Mouse (Mus musculus): Measurements from ENCODE around the gene Gm20388.
A peak's percentile ranks its signal among the peaks of the same experiment; 100 is the strongest.

Gene Gm20388

GRCm38 (mm10) chr8:122749333-122749958 is 2838.8 kb downstream of the Gm20388 start:
- DNase-seq (ENCODE audit: low spot score in 2 of 2), result no peak

GRCm38 (mm10) chr8:122751342-122751741 is 2840.7 kb downstream of the Gm20388 start:
- no peak for DNase-seq (ENCODE audit: low spot score in 2 of 2)

DNA sequence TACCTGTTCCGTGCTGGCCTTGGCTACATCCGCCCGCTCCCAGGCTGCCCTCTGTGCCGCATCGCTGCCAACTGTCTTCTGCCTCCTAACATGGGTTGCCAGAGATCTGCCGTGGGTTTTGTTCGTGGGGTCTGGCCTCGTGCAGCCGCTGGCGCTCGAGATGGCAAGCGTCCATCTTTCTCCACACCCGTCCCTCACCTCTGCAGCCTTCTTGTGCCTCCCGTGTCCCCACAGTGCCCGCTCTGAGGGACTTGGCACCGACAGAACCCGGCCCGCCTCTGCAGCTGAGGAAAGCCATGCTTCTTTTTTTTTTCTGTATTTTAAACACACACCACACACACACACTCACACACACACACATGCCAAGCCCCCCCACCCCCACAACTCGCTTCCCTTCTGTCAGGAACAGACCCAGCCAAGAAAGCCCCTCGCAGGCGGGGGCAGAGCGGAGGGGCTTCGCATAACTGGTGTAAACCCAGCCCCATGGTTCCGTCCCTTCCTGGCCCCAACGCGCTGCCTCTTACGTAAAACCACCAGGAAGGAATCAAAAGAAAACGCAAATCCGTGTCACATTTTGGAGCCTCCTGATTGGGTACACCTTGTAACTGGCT is 2841.6 kb downstream of the Gm20388 start:
- DNase-seq (ENCODE audit: low spot score in 2 of 2), result no peak

DNA sequence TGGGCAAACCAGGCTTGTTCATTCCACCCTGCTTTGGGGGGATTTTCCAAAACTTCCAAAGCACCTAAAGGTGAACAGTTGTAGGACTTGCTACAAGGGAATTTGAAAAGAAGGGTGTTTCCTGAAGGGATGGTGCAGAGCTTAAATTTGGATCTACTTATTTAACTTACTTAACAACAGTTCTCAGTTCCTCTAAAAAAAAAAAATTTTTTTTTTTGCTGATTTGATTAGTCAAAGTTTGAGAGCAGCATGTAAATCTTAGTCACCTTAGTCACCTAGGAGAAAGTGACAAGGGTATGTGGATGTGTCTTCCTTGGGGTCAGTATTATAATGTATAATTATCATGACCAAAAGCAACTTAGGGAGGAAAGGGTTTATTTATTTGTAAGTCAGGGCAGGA is 2848.0 kb downstream of the Gm20388 start:
- DNase-seq (ENCODE audit: low spot score in 2 of 2), result no peak

GRCm38 (mm10) chr8:122760116-122760515 is 2849.5 kb downstream of the Gm20388 start:
- DNase-seq (ENCODE audit: low spot score in 2 of 2), result no peak

GRCm38 (mm10) chr8:122761109-122761508 is 2850.5 kb downstream of the Gm20388 start:
- DNase-seq (ENCODE audit: low spot score in 2 of 2), result no peak

- peak; percentile 11 to 35 for DNase-seq (ENCODE audit: low spot score in 2 of 2)
These were observed 2852.2 kb downstream of the Gm20388 start for GRCm38 (mm10) chr8:122762731-122763266.

DNA sequence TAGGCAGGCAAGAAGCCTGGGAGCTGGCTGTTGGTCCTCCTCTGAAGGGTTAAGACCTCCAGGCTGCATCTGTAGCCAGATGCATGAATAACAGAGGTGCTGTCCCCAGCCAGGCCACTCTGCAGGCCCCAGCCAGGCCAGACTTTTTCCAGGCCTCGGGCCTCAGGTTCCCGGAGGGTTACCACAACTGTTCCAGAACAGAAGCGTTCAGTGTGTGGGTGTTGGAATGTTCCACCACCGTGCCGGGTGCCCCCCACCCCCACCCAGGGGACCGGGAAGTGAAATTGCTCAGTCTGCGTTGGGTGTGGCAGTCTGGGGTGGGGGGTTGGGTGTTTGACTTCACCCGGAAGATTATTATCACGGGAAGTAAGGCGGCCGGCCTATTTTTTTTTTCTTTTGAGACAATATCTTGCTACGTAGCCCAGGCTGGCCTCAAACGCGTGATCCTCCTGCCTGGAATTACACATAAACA is 2852.7 kb downstream of the Gm20388 start:
- peak; percentile 30 to 50 for DNase-seq (ENCODE audit: low spot score in 2 of 2)

GRCm38 (mm10) chr8:122764790-122765474 is 2854.3 kb downstream of the Gm20388 start:
- DNase-seq (ENCODE audit: low spot score in 2 of 2), result no peak

DNA sequence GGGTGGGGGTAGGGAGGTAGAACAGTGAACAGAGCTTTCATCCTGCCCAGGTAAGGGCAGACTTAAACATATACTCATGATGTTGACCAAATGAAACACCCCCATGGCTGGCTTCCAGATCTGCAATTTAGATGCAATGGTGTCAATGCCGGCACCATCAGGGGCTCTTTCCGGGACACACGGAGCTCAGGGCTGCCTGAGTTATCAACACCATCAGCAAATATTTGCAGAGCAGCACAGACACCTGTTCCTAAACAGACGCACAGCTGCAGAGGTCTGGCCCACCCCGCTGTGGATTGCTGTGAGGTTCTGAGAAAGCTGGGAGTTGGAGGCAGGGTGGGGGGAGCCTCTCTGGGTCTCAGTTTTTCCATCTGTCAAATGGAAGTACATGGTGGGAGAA is 2855.5 kb downstream of the Gm20388 start:
- DNase-seq (ENCODE audit: low spot score in 2 of 2), result no peak

GRCm38 (mm10) chr8:122766647-122767200 is 2856.1 kb downstream of the Gm20388 start:
- DNase-seq (ENCODE audit: low spot score in 2 of 2), result no peak

GRCm38 (mm10) chr8:122767229-122767628 is 2856.6 kb downstream of the Gm20388 start:
- no peak for DNase-seq (ENCODE audit: low spot score in 2 of 2)

DNA sequence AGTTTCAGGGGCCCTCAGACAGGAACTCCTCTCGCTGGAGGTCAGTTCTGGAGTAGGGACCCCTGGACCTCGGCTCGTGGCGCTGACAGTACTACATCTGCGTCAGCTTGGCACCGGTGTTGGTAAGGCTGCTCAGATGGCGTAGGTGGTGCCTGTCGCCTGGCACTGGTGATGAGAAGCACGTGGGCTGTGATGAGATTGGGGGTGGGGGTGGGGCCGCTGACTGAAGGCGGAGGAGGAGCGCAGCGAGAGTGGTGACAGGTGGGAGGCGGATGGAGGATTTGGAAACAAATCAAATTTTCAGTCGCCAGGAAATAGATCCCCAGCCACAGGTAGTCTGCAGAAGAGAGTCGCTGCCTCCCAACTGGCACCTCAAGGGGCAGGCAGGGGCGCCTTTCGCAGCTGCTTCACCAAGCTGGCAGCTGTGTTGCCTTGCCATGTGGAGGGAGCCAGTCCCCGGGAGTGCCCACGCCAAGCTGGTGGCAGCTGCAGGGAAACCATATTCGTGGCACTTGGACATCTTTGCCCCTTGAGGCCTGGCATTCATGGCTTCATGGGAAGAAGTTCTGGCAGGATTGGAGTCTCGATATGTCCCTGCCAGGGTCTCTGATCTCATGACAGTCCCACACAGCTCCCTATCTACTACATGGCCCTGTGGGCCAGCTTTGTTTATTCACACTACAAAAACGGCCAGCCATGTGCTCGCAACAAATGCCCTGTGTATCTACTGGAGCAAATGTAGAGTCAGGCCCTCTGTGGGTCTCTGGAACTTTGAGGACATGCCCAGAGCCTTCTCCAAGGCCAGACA is 2858.8 kb downstream of the Gm20388 start:
- DNase-seq (ENCODE audit: low spot score in 2 of 2), result no peak

- DNase-seq (ENCODE audit: low spot score in 2 of 2), result no peak
These were observed 2861.9 kb downstream of the Gm20388 start for GRCm38 (mm10) chr8:122772431-122773060.

- peak; percentile 33 to 37 for DNase-seq (ENCODE audit: low spot score in 2 of 2)
These were observed 2864.9 kb downstream of the Gm20388 start, which contains the start of gene Acsf3 for GRCm38 (mm10) chr8:122775285-122776155. Acsf3 (plus strand) TSS chr8:122775486.

- no peak for DNase-seq (ENCODE audit: low spot score in 2 of 2)
These were observed 2867.1 kb downstream of the Gm20388 start for GRCm38 (mm10) chr8:122777701-122778100.

GRCm38 (mm10) chr8:122778703-122779239 is 2868.1 kb downstream of the Gm20388 start:
- no peak for DNase-seq (ENCODE audit: low spot score in 2 of 2)

DNA sequence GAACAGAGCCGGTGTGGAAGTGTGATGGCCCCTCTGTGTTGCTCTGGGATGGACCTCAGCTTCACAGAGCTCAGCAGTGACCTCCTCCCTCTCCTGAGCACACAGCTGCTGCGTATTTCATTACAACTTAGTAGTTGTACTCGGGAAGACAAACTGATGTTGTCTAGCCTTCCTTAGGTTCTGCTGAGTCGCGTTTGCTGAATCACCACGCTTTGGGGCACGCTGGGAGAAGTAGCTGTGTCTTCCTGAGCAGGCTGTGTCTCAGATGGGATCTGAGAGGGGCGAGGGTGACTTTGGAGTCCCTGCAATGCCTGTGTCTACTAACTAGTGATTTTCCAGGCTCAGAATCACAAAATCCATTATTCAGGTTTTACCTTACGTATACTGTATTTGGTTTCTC is 2868.6 kb downstream of the Gm20388 start:
- no peak for DNase-seq (ENCODE audit: low spot score in 2 of 2)

DNA sequence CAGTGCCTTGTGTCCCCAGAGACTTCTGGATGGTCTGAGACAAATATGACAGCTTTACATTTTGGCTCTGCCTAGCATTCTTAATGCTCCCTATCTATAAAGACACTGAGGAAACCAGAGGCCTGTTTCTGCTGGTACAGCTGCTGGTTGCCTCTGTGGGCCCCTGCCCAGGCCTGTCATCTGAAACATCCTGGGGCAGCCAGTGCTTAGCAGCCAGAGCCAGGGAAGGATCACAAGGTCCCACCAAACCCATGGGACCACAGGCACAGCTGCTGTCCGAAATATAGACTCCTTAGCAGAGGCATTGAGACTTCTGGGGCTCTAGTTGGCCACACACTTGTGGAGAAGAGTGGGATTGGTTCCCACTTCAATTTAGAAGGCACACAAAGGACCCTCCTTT is 2874.1 kb downstream of the Gm20388 start:
- DNase-seq (ENCODE audit: low spot score in 2 of 2), result no peak

GRCm38 (mm10) chr8:122789796-122790195 is 2879.2 kb downstream of the Gm20388 start:
- no peak for DNase-seq (ENCODE audit: low spot score in 2 of 2)

Measured in heart, adult 9 months (tissue).